Mouse (Mus musculus): Measurements from ENCODE around the gene Fat2. TPM values are rescaled to one million over a fixed set of nuclear protein-coding genes. Genes with fewer than 3 reads are reported as not detected.

The Fat2 gene
- polyA plus RNA-seq, 1 experiment from 2014 or later, result 0.12 TPM

GRCm38 (mm10) chr11:55368388-55369092, 32.2 kb upstream of the Fat2 start:
- H3K9me3 ChIP-seq (replicated peaks; ENCODE audit: control insufficient read depth, low read length), result no peaks in the 10 kb centered on the region
- H3K36me3 ChIP-seq (ENCODE audit: control insufficient read depth, insufficient read depth), result no peaks in the 10 kb centered on the region
- WGBS, result 67% methylated on average over 4 of the region's 4 CpGs
- no peak overlapping the region for H3K4me3 ChIP-seq (ENCODE audit: low read length)
- H3K27me3 ChIP-seq (ENCODE audit: control insufficient read depth, insufficient read depth, low read length), result peaks cover 2% of the 10 kb centered on the region; the same call in 1 of the 2 replicates
- no peak overlapping the region for H3K4me2 ChIP-seq (ENCODE audit: low read depth, low read length)
- no peak for ATAC-seq (replicated peaks; ENCODE audit: extremely low read depth, insufficient read depth, low FRiP score)
- no peak overlapping the region; the same call in 1 of the 2 replicates for H3K9ac ChIP-seq (ENCODE audit: low read length)
- H3K4me1 ChIP-seq (ENCODE audit: control insufficient read depth, insufficient read depth, low read length), result peaks cover 7% of the 10 kb centered on the region; the same call in 1 of the 2 replicates
- H3K27ac ChIP-seq (ENCODE audit: low read length), result peak overlapping the region; percentile 74

GRCm38 (mm10) chr11:55367783-55368182, 31.4 kb upstream of the Fat2 start:
- Histone ChIP-seq H3K27me3 (ENCODE audit: control insufficient read depth, insufficient read depth, low read length) (no peaks in the 10 kb centered on the region; the same call in 1 of the 2 replicates), H3K9ac (ENCODE audit: low read length) (no peak overlapping the region), H3K4me1 (ENCODE audit: control insufficient read depth, insufficient read depth, low read length) (peaks cover 7% of the 10 kb centered on the region; the same call in 1 of the 2 replicates), H3K4me3 (ENCODE audit: low read length) (no peak overlapping the region), H3K4me2 (ENCODE audit: low read depth, low read length) (no peak overlapping the region), H3K36me3 (ENCODE audit: control insufficient read depth, insufficient read depth) (no peaks in the 10 kb centered on the region), H3K27ac (ENCODE audit: low read length) (no peak overlapping the region), H3K9me3 (replicated peaks; ENCODE audit: control insufficient read depth, low read length) (no peaks in the 10 kb centered on the region)
- 80% methylated on average over 10 of the region's 10 CpGs for WGBS
- ATAC-seq (replicated peaks; ENCODE audit: extremely low read depth, insufficient read depth, low FRiP score), result no peak

- no peak overlapping the region for H3K9ac ChIP-seq (ENCODE audit: low read length)
- peaks cover 7% of the 10 kb centered on the region; the same call in 1 of the 2 replicates for H3K4me1 ChIP-seq (ENCODE audit: control insufficient read depth, insufficient read depth, low read length)
- no peak overlapping the region for H3K4me3 ChIP-seq (ENCODE audit: low read length)
- no peak overlapping the region for H3K27ac ChIP-seq (ENCODE audit: low read length)
- no peak overlapping the region for H3K4me2 ChIP-seq (ENCODE audit: low read depth, low read length)
- no peaks in the 10 kb centered on the region; the same call in 1 of the 2 replicates for H3K27me3 ChIP-seq (ENCODE audit: control insufficient read depth, insufficient read depth, low read length)
- no peaks in the 10 kb centered on the region for H3K36me3 ChIP-seq (ENCODE audit: control insufficient read depth, insufficient read depth)
- ATAC-seq (replicated peaks; ENCODE audit: extremely low read depth, insufficient read depth, low FRiP score), result no peak
- no peaks in the 10 kb centered on the region for H3K9me3 ChIP-seq (replicated peaks; ENCODE audit: control insufficient read depth, low read length)
- WGBS, result 81% methylated on average over 5 of the region's 5 CpGs
Measured at GRCm38 (mm10) chr11:55365840-55366239, 29.5 kb upstream of the Fat2 start.

DNA sequence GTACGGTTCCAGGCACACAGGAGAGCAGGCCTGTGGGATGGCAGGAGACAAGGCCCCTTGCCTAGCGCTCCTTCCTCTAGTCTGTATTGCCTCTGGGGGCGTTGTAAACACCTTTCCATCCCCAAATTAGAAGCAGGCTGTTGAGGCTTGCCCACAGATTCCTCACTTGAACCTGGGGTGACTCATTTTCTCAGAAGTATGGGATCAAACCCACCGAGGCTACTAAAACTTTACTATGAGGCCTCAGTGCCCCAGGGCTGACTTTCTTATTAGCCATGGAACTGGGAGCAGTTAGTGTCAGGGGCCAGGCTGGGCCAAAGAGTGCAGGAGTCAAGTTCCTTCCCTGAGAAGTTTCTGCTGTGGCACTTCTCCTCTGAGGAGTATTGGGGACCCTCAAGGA, 28.9 kb upstream of the Fat2 start:
- 68% methylated on average over 4 of the region's 4 CpGs for WGBS

GRCm38 (mm10) chr11:55364662-55365061, 28.3 kb upstream of the Fat2 start:
- Histone ChIP-seq H3K27me3 (ENCODE audit: control insufficient read depth, insufficient read depth, low read length) (no peaks in the 10 kb centered on the region), H3K36me3 (ENCODE audit: control insufficient read depth, insufficient read depth) (no peaks in the 10 kb centered on the region), H3K4me1 (ENCODE audit: control insufficient read depth, insufficient read depth, low read length) (peaks cover 7% of the 10 kb centered on the region; the same call in 1 of the 2 replicates), H3K9ac (ENCODE audit: low read length) (no peak overlapping the region), H3K4me2 (ENCODE audit: low read depth, low read length) (no peak overlapping the region), H3K27ac (ENCODE audit: low read length) (no peak overlapping the region), H3K9me3 (replicated peaks; ENCODE audit: control insufficient read depth, low read length) (no peaks in the 10 kb centered on the region), H3K4me3 (ENCODE audit: low read length) (no peak overlapping the region)
- no peak for ATAC-seq (replicated peaks; ENCODE audit: extremely low read depth, insufficient read depth, low FRiP score)
- WGBS, result 80% methylated on average over 3 of the region's 3 CpGs

More for the DNA sequence above, 28.9 kb upstream of the Fat2 start:
- Histone ChIP-seq H3K27me3 (ENCODE audit: control insufficient read depth, insufficient read depth, low read length) (no peaks in the 10 kb centered on the region), H3K27ac (ENCODE audit: low read length) (no peak overlapping the region), H3K9me3 (replicated peaks; ENCODE audit: control insufficient read depth, low read length) (no peaks in the 10 kb centered on the region), H3K9ac (ENCODE audit: low read length) (no peak overlapping the region), H3K4me2 (ENCODE audit: low read depth, low read length) (no peak overlapping the region), H3K4me3 (ENCODE audit: low read length) (no peak overlapping the region), H3K36me3 (ENCODE audit: control insufficient read depth, insufficient read depth) (no peaks in the 10 kb centered on the region), H3K4me1 (ENCODE audit: control insufficient read depth, insufficient read depth, low read length) (peaks cover 7% of the 10 kb centered on the region; the same call in 1 of the 2 replicates)
- no peak for ATAC-seq (replicated peaks; ENCODE audit: extremely low read depth, insufficient read depth, low FRiP score)

GRCm38 (mm10) chr11:55358094-55358783, 21.9 kb upstream of the Fat2 start:
- Histone ChIP-seq H3K9me3 (replicated peaks; ENCODE audit: control insufficient read depth, low read length) (no peaks in the 10 kb centered on the region), H3K4me1 (ENCODE audit: control insufficient read depth, insufficient read depth, low read length) (peaks cover 6% of the 10 kb centered on the region), H3K36me3 (ENCODE audit: control insufficient read depth, insufficient read depth) (no peaks in the 10 kb centered on the region), H3K27ac (ENCODE audit: low read length) (no peak overlapping the region), H3K4me3 (ENCODE audit: low read length) (peak overlapping the region; percentile 19; the same call in 1 of the 2 replicates), H3K27me3 (ENCODE audit: control insufficient read depth, insufficient read depth, low read length) (no peaks in the 10 kb centered on the region), H3K4me2 (ENCODE audit: low read depth, low read length) (peak overlapping the region; percentile 41), H3K9ac (ENCODE audit: low read length) (no peak overlapping the region)
- no peak; the same call in 1 of the 2 replicates for ATAC-seq (replicated peaks; ENCODE audit: extremely low read depth, insufficient read depth, low FRiP score)
- 41% methylated on average over 15 of the region's 15 CpGs for WGBS

GRCm38 (mm10) chr11:55356846-55357245, 20.5 kb upstream of the Fat2 start:
- WGBS, result 86% methylated on average over 2 of the region's 2 CpGs
- ATAC-seq (replicated peaks; ENCODE audit: extremely low read depth, insufficient read depth, low FRiP score), result no peak
- Histone ChIP-seq H3K4me3 (ENCODE audit: low read length) (no peak overlapping the region), H3K4me1 (ENCODE audit: control insufficient read depth, insufficient read depth, low read length) (peaks cover 6% of the 10 kb centered on the region), H3K4me2 (ENCODE audit: low read depth, low read length) (no peak overlapping the region), H3K27me3 (ENCODE audit: control insufficient read depth, insufficient read depth, low read length) (no peaks in the 10 kb centered on the region), H3K9ac (ENCODE audit: low read length) (no peak overlapping the region), H3K27ac (ENCODE audit: low read length) (no peak overlapping the region), H3K36me3 (ENCODE audit: control insufficient read depth, insufficient read depth) (no peaks in the 10 kb centered on the region), H3K9me3 (replicated peaks; ENCODE audit: control insufficient read depth, low read length) (no peaks in the 10 kb centered on the region)

DNA sequence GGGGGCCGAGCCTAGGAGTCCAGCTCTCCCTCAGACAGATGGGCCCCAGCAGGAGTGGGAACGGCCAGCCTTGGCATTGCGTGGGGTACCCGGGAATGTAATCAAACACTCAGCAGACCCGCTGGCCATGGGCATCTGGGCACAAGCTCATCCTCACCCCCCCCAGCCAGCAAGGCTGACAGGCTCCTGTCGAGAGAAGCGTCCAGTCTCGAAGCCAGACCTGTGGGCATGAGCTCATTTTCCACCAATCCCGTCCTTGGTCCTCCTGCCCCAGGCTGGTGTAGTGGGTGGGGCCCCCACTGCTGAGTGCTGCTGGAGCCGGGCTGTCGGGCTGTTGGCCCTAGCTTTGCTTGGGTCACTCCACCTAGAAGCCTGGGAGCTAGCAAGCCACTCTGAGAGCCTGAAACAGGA, 5.6 kb upstream of the Fat2 start:
- Histone ChIP-seq H3K9ac (ENCODE audit: low read length) (no peak overlapping the region), H3K27me3 (ENCODE audit: control insufficient read depth, insufficient read depth, low read length) (0 out of 2 replicates have a peak, but pooled peaks cover 3% of the 10 kb centered on the region), H3K27ac (ENCODE audit: low read length) (no peak overlapping the region), H3K4me1 (ENCODE audit: control insufficient read depth, insufficient read depth, low read length) (no peaks in the 10 kb centered on the region), H3K36me3 (ENCODE audit: control insufficient read depth, insufficient read depth) (no peaks in the 10 kb centered on the region), H3K4me3 (ENCODE audit: low read length) (no peak overlapping the region), H3K4me2 (ENCODE audit: low read depth, low read length) (no peak overlapping the region), H3K9me3 (replicated peaks; ENCODE audit: control insufficient read depth, low read length) (no peaks in the 10 kb centered on the region)
- no peak for ATAC-seq (replicated peaks; ENCODE audit: extremely low read depth, insufficient read depth, low FRiP score)
- WGBS, result 56% methylated on average over 11 of the region's 11 CpGs

- Histone ChIP-seq H3K4me2 (ENCODE audit: low read depth, low read length) (no peak overlapping the region), H3K36me3 (ENCODE audit: control insufficient read depth, insufficient read depth) (no peaks in the 10 kb centered on the region), H3K4me3 (ENCODE audit: low read length) (no peak overlapping the region), H3K27ac (ENCODE audit: low read length) (no peak overlapping the region), H3K9ac (ENCODE audit: low read length) (no peak overlapping the region), H3K27me3 (ENCODE audit: control insufficient read depth, insufficient read depth, low read length) (0 out of 2 replicates have a peak, but pooled peaks cover 6% of the 10 kb centered on the region), H3K4me1 (ENCODE audit: control insufficient read depth, insufficient read depth, low read length) (no peaks in the 10 kb centered on the region), H3K9me3 (replicated peaks; ENCODE audit: control insufficient read depth, low read length) (no peaks in the 10 kb centered on the region)
- WGBS, result 81% methylated on average over 2 of the region's 2 CpGs
- ATAC-seq (replicated peaks; ENCODE audit: extremely low read depth, insufficient read depth, low FRiP score), result no peak
Measured at GRCm38 (mm10) chr11:55340789-55341188, 4.4 kb upstream of the Fat2 start.
